Mouse (Mus musculus): ENCODE measurements around the gene Cd276.
"Not testable (repeated sequence)": the region's sequence is repeated elsewhere in the genome, so short reads cannot be mapped to it uniquely, and the experiment has no call there.

Cd276 gene

DNA sequence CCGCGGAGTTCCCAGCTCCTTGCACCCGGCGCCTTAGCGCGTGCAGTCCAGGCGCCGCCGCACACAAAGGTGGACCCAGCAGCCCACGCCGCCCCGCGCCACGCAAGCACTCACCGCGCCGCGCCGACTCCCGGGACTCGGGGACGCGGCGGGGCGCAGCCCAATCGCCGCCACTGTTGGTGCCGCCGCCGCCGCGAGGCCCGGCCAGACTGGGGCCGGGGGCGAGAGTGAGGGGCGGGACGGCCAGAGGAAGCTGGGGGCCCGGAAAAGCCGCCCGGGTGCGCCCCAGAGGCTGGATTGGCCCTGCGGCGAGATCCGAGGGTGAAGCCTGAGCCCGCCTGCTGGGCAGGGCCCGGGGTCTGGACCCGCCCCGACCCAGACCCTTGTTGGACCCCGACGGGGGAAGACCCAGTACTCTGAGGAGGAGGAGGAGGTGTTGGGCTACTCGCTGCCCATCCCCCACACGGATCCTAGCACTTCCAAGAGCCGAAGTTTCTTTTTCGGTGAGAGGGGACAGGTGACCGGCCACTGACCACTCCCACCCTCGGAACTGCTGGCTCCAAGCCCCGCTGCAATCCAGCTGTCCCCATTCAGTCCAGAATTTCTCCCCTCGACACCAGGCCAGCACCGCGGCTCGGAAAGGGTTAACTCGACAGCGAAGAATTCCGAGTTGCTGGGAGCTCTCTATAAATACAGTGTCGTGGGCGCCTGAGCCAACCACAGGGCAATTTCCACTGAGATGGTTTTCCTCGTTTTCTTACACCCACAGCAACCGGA lies at the start of gene Cd276:
TSS of gene Cd276 (minus strand) at position 530 of the 777 bp plus-strand sequence.
- DNase-seq (ENCODE audit: low spot score in 2 of 2): peak; percentile 53 to 67

DNA sequence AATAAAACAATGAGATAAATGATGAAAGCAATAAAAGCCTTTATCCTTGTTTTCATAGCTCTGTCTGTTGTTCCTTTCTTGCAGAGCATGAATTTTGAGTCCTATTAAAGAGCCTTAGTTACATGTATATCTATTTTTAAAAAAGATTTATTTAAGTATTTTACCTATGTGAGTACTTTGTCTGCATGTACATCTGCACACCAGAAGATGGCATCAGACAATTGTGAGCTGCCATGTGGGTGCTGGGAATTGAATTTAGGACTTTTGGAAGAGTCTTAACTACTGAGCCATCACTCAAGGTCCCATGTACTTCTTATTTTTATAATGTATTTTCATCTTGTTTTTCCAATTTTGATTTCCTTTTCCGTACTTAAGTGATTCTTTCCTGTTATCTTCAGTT lies 40.1 kb upstream of the Cd276 start:
- no peak for DNase-seq (ENCODE audit: low spot score in 2 of 2)

- no peak for DNase-seq (ENCODE audit: low spot score in 2 of 2)
These were observed 33.4 kb upstream of the Cd276 start for GRCm38 (mm10) chr9:58588657-58589056.

GRCm38 (mm10) chr9:58584323-58584722 lies 29.1 kb upstream of the Cd276 start:
- no peak for DNase-seq (ENCODE audit: low spot score in 2 of 2)

GRCm38 (mm10) chr9:58583267-58583641 lies 28.0 kb upstream of the Cd276 start:
- DNase-seq (ENCODE audit: low spot score in 2 of 2): no peak

- peak; percentile 31 to 38 for DNase-seq (ENCODE audit: low spot score in 2 of 2)
These were observed 27.5 kb upstream of the Cd276 start for GRCm38 (mm10) chr9:58582581-58583266.

GRCm38 (mm10) chr9:58581958-58582540 lies 26.8 kb upstream of the Cd276 start, which contains the start of gene Nptn:
TSS of gene Nptn (plus strand) at chr9:58582240.
- peak; percentile 89 to 96 for DNase-seq (ENCODE audit: low spot score in 2 of 2)

- DNase-seq (ENCODE audit: low spot score in 2 of 2): no peak
These were observed 26.2 kb upstream of the Cd276 start for GRCm38 (mm10) chr9:58581283-58581930.

- not testable (repeated sequence) for DNase-seq (ENCODE audit: low spot score in 2 of 2)
These were observed 25.4 kb upstream of the Cd276 start for GRCm38 (mm10) chr9:58580453-58581195.

DNA sequence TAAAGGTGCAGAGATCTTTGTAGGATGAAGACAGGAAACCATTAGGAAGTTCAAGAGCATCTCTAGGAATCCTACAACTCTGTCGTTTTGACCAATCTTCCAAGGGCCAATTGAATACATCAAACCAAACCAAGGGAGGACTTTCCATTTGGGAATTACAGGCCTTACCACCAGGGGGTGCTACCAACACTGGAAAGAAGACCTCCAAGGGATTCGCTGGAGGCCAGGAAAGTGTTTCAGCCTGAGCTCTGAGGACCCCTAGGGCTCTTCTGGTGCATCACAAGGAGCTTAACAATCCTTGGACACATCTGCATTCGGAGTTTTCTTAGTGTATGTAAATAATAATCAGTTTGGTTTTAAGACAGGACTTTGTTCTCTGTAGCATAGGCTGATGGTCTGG lies 23.4 kb upstream of the Cd276 start:
- peak; percentile 75 to 79 for DNase-seq (ENCODE audit: low spot score in 2 of 2)

GRCm38 (mm10) chr9:58571001-58571400 lies 15.8 kb upstream of the Cd276 start:
- DNase-seq (ENCODE audit: low spot score in 2 of 2): no peak

GRCm38 (mm10) chr9:58567682-58568081 lies 12.4 kb upstream of the Cd276 start:
- no peak for DNase-seq (ENCODE audit: low spot score in 2 of 2)

GRCm38 (mm10) chr9:58565945-58566344 lies 10.7 kb upstream of the Cd276 start:
- not testable (repeated sequence) for DNase-seq (ENCODE audit: low spot score in 2 of 2)

DNA sequence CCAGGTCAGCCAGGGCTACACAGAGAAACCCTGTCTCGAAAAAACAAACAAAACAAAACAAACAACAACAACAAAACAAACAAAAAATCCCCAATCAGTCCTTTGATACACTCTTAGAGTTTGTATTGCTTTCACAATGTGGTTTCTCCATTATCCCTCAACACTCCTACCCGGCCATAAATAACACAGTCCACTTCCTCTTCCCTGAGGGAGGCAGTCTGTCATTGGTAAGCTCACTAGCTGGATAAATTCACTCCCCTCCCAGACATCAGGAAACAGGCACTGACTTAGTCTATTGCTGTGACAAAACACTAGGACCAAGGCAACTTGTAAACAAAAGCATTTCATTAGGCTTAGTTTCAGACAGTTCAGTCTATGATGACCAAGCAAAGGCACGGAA lies 5.0 kb upstream of the Cd276 start:
- no peak for DNase-seq (ENCODE audit: low spot score in 2 of 2)

DNA sequence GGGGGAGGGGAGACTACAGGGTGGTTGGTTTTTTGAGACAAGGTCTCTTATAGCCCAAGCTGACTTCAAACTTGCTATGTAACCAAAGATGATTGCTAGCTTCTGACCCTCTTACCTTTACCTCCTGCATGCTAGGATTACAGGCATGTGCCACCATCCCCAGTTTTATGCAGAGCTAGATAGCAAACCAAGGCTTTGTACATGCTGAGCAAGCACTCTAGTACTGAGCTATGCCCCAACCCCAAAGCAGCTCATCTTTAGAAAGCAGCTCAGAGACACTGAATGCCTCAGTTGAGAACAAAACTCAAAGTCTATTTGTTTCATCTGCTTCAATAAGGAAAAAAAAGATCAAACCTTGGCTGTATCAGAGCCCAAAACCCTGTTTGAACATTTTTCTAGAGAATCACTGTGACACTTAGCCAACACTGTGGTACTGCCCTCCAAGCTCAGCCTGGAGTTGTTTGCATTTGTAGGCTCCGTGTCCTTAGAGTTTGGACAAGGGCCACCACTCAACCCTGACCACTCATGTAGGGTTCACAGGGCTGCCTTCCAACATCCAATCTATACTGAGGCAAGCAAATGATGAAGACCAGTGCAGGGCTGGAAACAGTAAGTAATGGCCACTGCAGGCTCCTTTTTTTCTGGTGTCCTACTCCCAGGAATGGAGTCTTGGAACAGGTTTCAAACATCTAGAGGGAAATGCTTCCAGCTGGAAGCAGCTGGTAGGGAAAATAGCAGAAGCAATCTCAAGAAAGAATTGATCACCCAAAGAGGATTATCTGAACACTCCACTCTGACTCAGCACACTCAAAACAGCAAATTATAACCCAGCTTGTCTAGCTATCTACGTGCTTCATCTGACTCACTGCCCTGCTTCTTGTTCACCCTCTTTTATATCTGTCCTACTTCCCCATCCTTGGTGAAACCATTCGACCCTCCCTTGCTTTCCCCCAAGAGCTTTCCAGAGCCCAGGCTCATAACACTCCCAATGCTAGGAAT lies 2.5 kb upstream of the Cd276 start:
- DNase-seq (ENCODE audit: low spot score in 2 of 2): no peak

DNA sequence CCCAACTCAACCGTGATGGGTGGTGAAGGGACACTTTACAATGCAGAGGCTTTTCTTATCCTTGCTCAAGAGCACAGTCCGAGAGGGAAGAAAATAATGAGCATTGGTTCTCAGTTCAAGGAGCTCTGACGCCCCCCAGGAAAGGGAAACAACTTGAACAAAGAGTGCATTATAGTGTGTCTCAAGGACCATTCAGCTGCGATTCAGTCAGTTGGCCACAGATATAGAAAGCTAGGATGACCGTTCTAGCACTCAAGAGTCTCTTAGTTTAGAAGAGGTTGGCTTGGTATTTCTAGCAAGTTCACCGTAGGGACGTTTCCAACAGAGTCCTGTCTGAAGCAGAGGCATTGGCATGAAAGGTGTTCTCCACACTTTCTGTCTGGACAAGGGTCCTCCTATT lies 1.4 kb upstream of the Cd276 start:
- DNase-seq (ENCODE audit: low spot score in 2 of 2): no peak

DNA sequence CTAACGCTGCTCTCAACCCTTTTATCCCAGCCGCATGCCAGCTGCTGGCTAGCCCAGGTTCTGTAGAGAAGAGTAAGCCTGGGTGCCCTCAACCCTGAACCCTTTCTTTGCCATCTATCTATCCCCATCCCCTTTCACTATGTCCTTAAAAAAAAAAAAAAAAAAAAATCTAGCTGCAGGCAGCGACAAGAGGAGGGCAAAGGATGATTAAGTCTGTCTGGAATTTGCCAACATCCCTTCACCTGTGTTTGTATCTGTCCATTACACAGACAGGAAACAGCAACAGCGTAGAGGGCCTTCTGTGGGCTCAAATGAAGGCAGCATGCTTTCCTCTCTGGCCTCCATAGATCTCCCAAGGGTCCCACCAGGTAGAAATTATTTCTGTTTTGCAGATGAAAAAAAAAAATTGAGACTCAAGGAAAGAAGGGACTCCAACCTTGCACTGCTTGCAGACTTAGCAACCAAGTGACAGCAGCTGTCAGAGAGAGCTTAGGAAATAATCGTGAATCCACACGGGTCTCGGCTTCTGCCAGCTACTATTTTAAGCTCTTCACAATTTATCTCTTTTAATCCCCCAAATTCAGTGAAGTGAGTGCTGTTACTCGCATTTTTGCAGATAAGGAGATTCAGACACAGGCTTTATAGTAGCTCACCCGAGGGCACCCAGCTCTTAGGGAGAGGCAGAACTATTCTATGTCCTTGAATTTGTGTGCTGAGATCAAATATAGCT lies 613 bp upstream of the Cd276 start:
- DNase-seq (ENCODE audit: low spot score in 2 of 2): no peak

GRCm38 (mm10) chr9:58554056-58554907 lies 955 bp downstream of the Cd276 start:
- no peak for DNase-seq (ENCODE audit: low spot score in 2 of 2)

- no peak for DNase-seq (ENCODE audit: low spot score in 2 of 2)
These were observed 3.2 kb downstream of the Cd276 start for GRCm38 (mm10) chr9:58552083-58552482.
